ENCODE assay signal across 27 mouse cellular contexts in the genomic region with DNA sequence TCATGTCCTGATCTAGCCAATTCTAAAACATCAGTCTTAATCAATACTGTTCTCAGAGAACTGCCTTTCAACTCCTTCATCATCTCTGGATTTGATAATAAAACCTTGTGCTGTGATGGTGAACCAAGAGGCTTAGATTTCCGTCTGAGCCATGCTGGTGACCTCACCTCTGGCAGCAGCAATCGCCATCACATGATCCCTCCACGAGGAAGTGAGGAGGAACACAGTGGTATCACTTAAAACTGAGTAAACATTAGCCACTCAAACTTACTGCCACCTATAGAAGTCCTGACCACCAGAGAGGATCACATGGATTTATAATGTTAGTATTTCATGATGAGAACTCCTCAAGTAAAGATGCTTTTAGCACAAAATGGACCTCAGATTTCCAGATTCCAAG.
DNase-seq lines count a peak whose midpoint lies in the region; ATAC-seq and TF ChIP-seq lines count a peak whose summit lies in the region.
"Had no signal": no experiment of that assay in that cellular context is flagged by ENCODE, and none has a peak within 500 bp of the region (broad histone marks: within the 10 kb centered on the region; RNA-seq: fewer than 3 reads in every experiment).

No protein-coding gene starts in this region.

- DNase-seq in heart, adult 11 months: peak; percentile 29
- DNase-seq in heart, adult 8-10 months (ENCODE audit: low spot score): no peak
- DNase-seq in lung, postnatal 0 days (ENCODE audit: low spot score): no peak
- DNase-seq in lung, postnatal 10 days: no peak
- no peak for DNase-seq in liver
- DNase-seq in cerebellum, adult 8-10 months: no peak
- DNase-seq: adrenal gland, postnatal 10 days; adrenal gland, postnatal 36 days; B cell, adult 2 months; cerebellum, adult 18-20 months; cerebellum, adult 9-11 months; cerebellum, postnatal 25 days; forebrain, postnatal 0 days; gastrocnemius, adult 2 months; gastrocnemius, postnatal 14 days; heart, adult 18-20 months; heart, postnatal 14 days; heart, postnatal 4 days had no signal

- H3K79me2 ChIP-seq in macrophage (ENCODE audit: inconsistent target): no peaks in the 10 kb centered on the region

- no peak for TF ChIP-seq CTCF in lung, postnatal 0 days (IDR thresholded peaks at IDR 0.05)

- H3K4me3 ChIP-seq in lung, postnatal 0 days (ENCODE audit: low read depth, low read length): no peak overlapping the region
- no peak overlapping the region for H3K4me3 ChIP-seq in macrophage (ENCODE audit: inconsistent target)
- H3K4me3 ChIP-seq: gastrocnemius, adult 2 months; heart, embryonic 10.5 days; heart, embryonic 13.5 days had no signal

- H3K9ac ChIP-seq in lung, postnatal 0 days (replicated peaks; ENCODE audit: low read depth): no peak overlapping the region
- H3K9ac ChIP-seq: forebrain, postnatal 0 days; heart, embryonic 13.5 days; hindbrain, embryonic 14.5 days had no signal

- H3K27ac ChIP-seq in lung, postnatal 0 days (ENCODE audit: low read length): no peak overlapping the region
- 0 out of 2 replicates have a peak overlapping the region, but pooled peaks have one; percentile 10 for H3K27ac ChIP-seq in macrophage
- H3K27ac ChIP-seq: gastrocnemius, adult 2 months; heart, embryonic 10.5 days; heart, embryonic 13.5 days; hindbrain, embryonic 14.5 days; hindbrain, postnatal 0 days had no signal

- H3K4me1 ChIP-seq in lung, postnatal 0 days (ENCODE audit: insufficient read depth, low read depth, low read length): peaks cover 10% of the 10 kb centered on the region; the same call in 1 of the 2 replicates

- no peaks in the 10 kb centered on the region for H3K27me3 ChIP-seq in lung, postnatal 0 days (replicated peaks; ENCODE audit: insufficient read depth, low read length)
- H3K27me3 ChIP-seq: heart, embryonic 13.5 days had no signal

- no peak overlapping the region for H3K4me2 ChIP-seq in lung, postnatal 0 days (replicated peaks; ENCODE audit: low read depth, low read length)
- H3K4me2 ChIP-seq: heart, embryonic 13.5 days; hindbrain, embryonic 14.5 days had no signal

- WGBS in lung, postnatal 0 days: 38% methylated on average over 3 of the region's 3 CpGs
- 82% methylated on average over 3 of the region's 3 CpGs for WGBS in macrophage (ENCODE audit: missing documents)

- ATAC-seq in lung, postnatal 0 days: no peak
- ATAC-seq: activated CD4-positive, CD25-positive, alpha-beta regulatory T cell, adult 4 months; CD4-positive, CD25-positive, alpha-beta regulatory T cell, adult 4 months; forebrain, embryonic 14.5 days; forebrain, postnatal 0 days; hindbrain, postnatal 0 days; inflammation-experienced regulatory T-cells, adult 6 months had no signal

- H3K9me3 ChIP-seq in lung, postnatal 0 days (ENCODE audit: low read length): no peaks in the 10 kb centered on the region
- H3K9me3 ChIP-seq: heart, embryonic 10.5 days; heart, embryonic 13.5 days had no signal

- peak; percentile 28; the same call in 1 of the 2 replicates for TF ChIP-seq EP300 in lung, postnatal 0 days (IDR thresholded peaks at IDR 0.05)

- H3K36me3 ChIP-seq in lung, postnatal 0 days (ENCODE audit: insufficient read depth, low read length): no peaks in the 10 kb centered on the region
- no peaks in the 10 kb centered on the region for H3K36me3 ChIP-seq in macrophage (ENCODE audit: inconsistent target)
- H3K36me3 ChIP-seq: heart, embryonic 10.5 days; heart, embryonic 13.5 days had no signal
